Mouse (Mus musculus): ENCODE data around the gene Rnf145. TPM values are rescaled to one million over a fixed set of nuclear protein-coding genes. Genes with fewer than 3 reads are reported as not detected.
"Not testable (repeated sequence)": the region's sequence is repeated elsewhere in the genome, so short reads cannot be mapped to it uniquely, and the experiment has no call there.

The Rnf145 gene
- polyA plus RNA-seq, 1 experiment from 2014 or later: 85.4 TPM

DNA sequence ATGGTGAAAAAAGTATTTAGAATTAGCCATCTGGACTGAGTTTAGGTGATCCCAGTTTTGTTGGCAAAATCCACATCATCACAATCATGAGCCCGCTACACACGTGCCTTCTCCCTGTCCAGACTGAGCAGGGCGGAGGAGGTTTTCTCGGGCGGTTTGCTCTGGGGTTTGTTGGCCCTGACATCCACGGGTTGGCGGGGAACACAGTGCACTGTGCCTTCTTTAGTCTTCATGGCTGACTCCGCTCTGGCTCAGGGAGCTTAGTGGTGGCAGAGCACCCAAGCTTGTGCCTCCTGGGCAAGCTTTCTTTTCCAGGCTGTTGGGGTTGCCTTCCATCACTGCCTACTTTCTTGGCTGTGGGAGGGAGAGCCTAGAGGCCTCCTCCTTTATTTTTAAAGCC is 41.6 kb downstream of the Rnf145 start:
- WGBS: 84% methylated on average over 8 of the region's 8 CpGs
- Histone ChIP-seq H3K27me3 (replicated peaks; ENCODE audit: control insufficient read depth, insufficient read depth, low read length) (no peaks in the 10 kb centered on the region), H3K4me2 (ENCODE audit: low read depth, low read length) (no peak overlapping the region), H3K4me3 (ENCODE audit: low read depth, low read length) (no peak overlapping the region), H3K9ac (ENCODE audit: low read depth, low read length) (no peak overlapping the region), H3K4me1 (ENCODE audit: control insufficient read depth, insufficient read depth, low read length) (no peaks in the 10 kb centered on the region), H3K36me3 (ENCODE audit: control insufficient read depth, insufficient read depth, low read length) (peaks cover 91% of the 10 kb centered on the region), H3K9me3 (ENCODE audit: control insufficient read depth, low read length) (no peaks in the 10 kb centered on the region), H3K27ac (replicated peaks; ENCODE audit: low read depth, low read length) (no peak overlapping the region)
- no peak for ATAC-seq (ENCODE audit: low read depth)
- DNase-seq (ENCODE audit: low spot score): no peak

DNA sequence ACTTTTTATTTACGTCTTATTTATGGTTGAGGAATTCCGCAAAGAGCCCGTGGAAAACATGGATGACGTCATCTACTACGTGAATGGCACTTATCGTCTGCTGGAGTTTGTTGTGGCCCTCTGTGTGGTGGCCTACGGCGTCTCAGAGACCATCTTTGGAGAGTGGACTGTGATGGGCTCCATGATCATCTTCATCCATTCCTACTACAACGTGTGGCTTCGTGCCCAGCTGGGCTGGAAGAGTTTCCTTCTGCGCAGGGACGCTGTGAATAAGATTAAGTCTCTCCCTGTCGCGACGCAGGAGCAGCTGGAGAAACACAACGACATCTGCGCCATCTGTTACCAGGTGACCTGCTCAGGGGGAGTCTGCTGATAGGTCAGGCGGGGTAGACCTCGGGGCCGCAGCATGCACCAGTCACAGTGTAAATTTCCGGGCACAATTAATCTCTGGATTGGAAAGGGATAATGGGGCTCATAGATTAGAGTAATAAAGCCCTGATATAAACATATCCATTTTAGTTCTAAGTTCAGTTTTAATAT is 42.8 kb downstream of the Rnf145 start:
- Histone ChIP-seq H3K4me2 (ENCODE audit: low read depth, low read length) (no peak overlapping the region), H3K9me3 (ENCODE audit: control insufficient read depth, low read length) (no peaks in the 10 kb centered on the region), H3K27ac (replicated peaks; ENCODE audit: low read depth, low read length) (no peak overlapping the region), H3K9ac (ENCODE audit: low read depth, low read length) (no peak overlapping the region), H3K4me1 (ENCODE audit: control insufficient read depth, insufficient read depth, low read length) (no peaks in the 10 kb centered on the region), H3K27me3 (replicated peaks; ENCODE audit: control insufficient read depth, insufficient read depth, low read length) (no peaks in the 10 kb centered on the region), H3K4me3 (ENCODE audit: low read depth, low read length) (no peak overlapping the region), H3K36me3 (ENCODE audit: control insufficient read depth, insufficient read depth, low read length) (peaks cover 91% of the 10 kb centered on the region)
- no peak for DNase-seq (ENCODE audit: low spot score)
- ATAC-seq (ENCODE audit: low read depth): no peak
- 87% methylated on average over 21 of the region's 21 CpGs for WGBS

- Histone ChIP-seq H3K9ac (ENCODE audit: low read depth, low read length) (no peak overlapping the region), H3K4me2 (ENCODE audit: low read depth, low read length) (no peak overlapping the region), H3K4me3 (ENCODE audit: low read depth, low read length) (no peak overlapping the region), H3K27ac (replicated peaks; ENCODE audit: low read depth, low read length) (no peak overlapping the region), H3K4me1 (ENCODE audit: control insufficient read depth, insufficient read depth, low read length) (no peaks in the 10 kb centered on the region), H3K27me3 (replicated peaks; ENCODE audit: control insufficient read depth, insufficient read depth, low read length) (no peaks in the 10 kb centered on the region), H3K9me3 (ENCODE audit: control insufficient read depth, low read length) (no peaks in the 10 kb centered on the region), H3K36me3 (ENCODE audit: control insufficient read depth, insufficient read depth, low read length) (peaks cover 92% of the 10 kb centered on the region)
- 79% methylated on average over 11 of the region's 12 CpGs for WGBS
- DNase-seq (ENCODE audit: low spot score) (no peak), ATAC-seq (ENCODE audit: low read depth) (no peak)
Observed at GRCm38 (mm10) chr11:44562389-44563135, 43.8 kb downstream of the Rnf145 start.

- peaks cover 82% of the 10 kb centered on the region for H3K36me3 ChIP-seq (ENCODE audit: control insufficient read depth, insufficient read depth, low read length)
- no peak overlapping the region for H3K27ac ChIP-seq (replicated peaks; ENCODE audit: low read depth, low read length)
- no peak overlapping the region for H3K9ac ChIP-seq (ENCODE audit: low read depth, low read length)
- H3K4me1 ChIP-seq (ENCODE audit: control insufficient read depth, insufficient read depth, low read length): no peaks in the 10 kb centered on the region
- no peak overlapping the region for H3K4me3 ChIP-seq (ENCODE audit: low read depth, low read length)
- H3K4me2 ChIP-seq (ENCODE audit: low read depth, low read length): no peak overlapping the region
- WGBS: 91% methylated on average over 12 of the region's 12 CpGs
- H3K27me3 ChIP-seq (replicated peaks; ENCODE audit: control insufficient read depth, insufficient read depth, low read length): no peaks in the 10 kb centered on the region
- 0 out of 2 replicates have a peak, but pooled peaks cover 2% of the 10 kb centered on the region for H3K9me3 ChIP-seq (ENCODE audit: control insufficient read depth, low read length)
- no peak for ATAC-seq (ENCODE audit: low read depth)
- no peak for DNase-seq (ENCODE audit: low spot score)
Observed at GRCm38 (mm10) chr11:44564245-44564864, 45.6 kb downstream of the Rnf145 start.

DNA sequence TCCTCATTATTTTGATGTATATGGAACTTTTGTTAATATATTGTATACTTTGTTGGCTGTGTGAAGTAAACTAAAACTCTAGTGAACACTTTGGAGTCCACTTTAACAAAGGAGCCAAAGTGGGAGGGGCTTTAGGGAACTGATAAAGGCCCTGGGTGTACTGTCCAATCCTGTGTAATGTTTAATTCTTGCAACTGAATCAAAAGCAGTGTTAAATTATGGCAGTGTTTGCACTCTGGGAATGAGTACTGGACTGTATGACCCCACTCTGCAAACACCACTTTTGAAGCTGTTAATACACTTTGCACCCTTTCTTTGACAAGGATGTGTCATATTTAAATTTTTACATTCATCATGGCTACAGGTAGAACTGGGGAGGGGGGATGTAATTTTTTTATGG is 46.2 kb downstream of the Rnf145 start:
- H3K4me1 ChIP-seq (ENCODE audit: control insufficient read depth, insufficient read depth, low read length): no peaks in the 10 kb centered on the region
- DNase-seq (ENCODE audit: low spot score) (no peak), ATAC-seq (ENCODE audit: low read depth) (no peak)
- H3K9me3 ChIP-seq (ENCODE audit: control insufficient read depth, low read length): 0 out of 2 replicates have a peak, but pooled peaks cover 7% of the 10 kb centered on the region
- no peak overlapping the region for H3K9ac ChIP-seq (ENCODE audit: low read depth, low read length)
- H3K4me3 ChIP-seq (ENCODE audit: low read depth, low read length): no peak overlapping the region
- peaks cover 82% of the 10 kb centered on the region for H3K36me3 ChIP-seq (ENCODE audit: control insufficient read depth, insufficient read depth, low read length)
- no peak overlapping the region for H3K4me2 ChIP-seq (ENCODE audit: low read depth, low read length)
- no peak overlapping the region for H3K27ac ChIP-seq (replicated peaks; ENCODE audit: low read depth, low read length)
- H3K27me3 ChIP-seq (replicated peaks; ENCODE audit: control insufficient read depth, insufficient read depth, low read length): no peaks in the 10 kb centered on the region

DNA sequence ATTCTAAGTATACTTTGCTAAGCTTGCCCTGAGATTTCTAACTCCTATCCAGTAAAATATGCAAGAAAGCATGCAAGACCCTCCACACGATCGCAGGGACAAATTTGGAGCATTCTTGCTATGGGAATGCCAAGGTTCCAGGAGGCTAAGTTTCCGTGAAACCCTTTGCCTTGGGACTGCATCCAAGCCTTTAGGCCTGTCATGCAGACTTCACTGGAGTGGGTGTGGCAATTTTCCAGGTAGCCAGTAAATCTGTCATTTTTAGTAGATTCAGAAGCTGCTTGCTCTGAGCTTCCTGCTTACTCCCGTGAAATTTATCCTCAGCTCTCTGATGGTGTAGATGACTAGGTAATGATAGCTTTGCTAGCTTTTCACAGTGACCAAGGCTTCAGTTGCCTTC is 51.6 kb downstream of the Rnf145 start:
- H3K27me3 ChIP-seq (replicated peaks; ENCODE audit: control insufficient read depth, insufficient read depth, low read length); H3K4me3 ChIP-seq (ENCODE audit: low read depth, low read length); H3K9ac ChIP-seq (ENCODE audit: low read depth, low read length); H3K4me1 ChIP-seq (ENCODE audit: control insufficient read depth, insufficient read depth, low read length); ATAC-seq (ENCODE audit: low read depth); H3K9me3 ChIP-seq (ENCODE audit: control insufficient read depth, low read length); DNase-seq (ENCODE audit: low spot score); H3K27ac ChIP-seq (replicated peaks; ENCODE audit: low read depth, low read length); H3K4me2 ChIP-seq (ENCODE audit: low read depth, low read length): not testable (repeated sequence)
- peaks cover 32% of the 10 kb centered on the region for H3K36me3 ChIP-seq (ENCODE audit: control insufficient read depth, insufficient read depth, low read length)
- 74% methylated on average over 4 of the region's 4 CpGs for WGBS

DNA sequence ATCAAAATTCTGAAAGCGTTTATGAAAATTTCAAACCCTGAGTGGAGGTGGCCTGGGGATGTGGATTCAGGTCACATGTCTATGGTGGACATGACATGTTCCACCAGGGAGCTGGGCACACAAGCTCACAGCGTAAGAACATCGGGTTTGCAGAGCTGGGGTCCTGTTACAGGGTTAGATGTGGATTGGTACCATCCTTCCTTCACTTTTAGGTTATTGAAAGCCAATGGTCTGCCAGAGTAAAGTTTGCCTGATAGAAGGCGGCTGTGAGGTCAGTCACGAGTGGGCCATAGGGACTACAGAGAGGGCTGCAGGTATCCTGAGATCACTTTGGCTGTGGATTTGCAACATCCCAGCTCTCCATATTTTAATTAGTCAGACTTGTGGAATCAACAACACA is 54.0 kb downstream of the Rnf145 start:
- no peak for ATAC-seq (ENCODE audit: low read depth)
- Histone ChIP-seq H3K9me3 (ENCODE audit: control insufficient read depth, low read length) (0 out of 2 replicates have a peak, but pooled peaks cover 7% of the 10 kb centered on the region), H3K4me1 (ENCODE audit: control insufficient read depth, insufficient read depth, low read length) (no peaks in the 10 kb centered on the region), H3K4me3 (ENCODE audit: low read depth, low read length) (no peak overlapping the region), H3K9ac (ENCODE audit: low read depth, low read length) (no peak overlapping the region), H3K27me3 (replicated peaks; ENCODE audit: control insufficient read depth, insufficient read depth, low read length) (no peaks in the 10 kb centered on the region), H3K36me3 (ENCODE audit: control insufficient read depth, insufficient read depth, low read length) (peaks cover 9% of the 10 kb centered on the region; the same call in 1 of the 2 replicates), H3K27ac (replicated peaks; ENCODE audit: low read depth, low read length) (no peak overlapping the region), H3K4me2 (ENCODE audit: low read depth, low read length) (no peak overlapping the region)
- 95% methylated on average over 5 of the region's 5 CpGs for WGBS
- DNase-seq (ENCODE audit: low spot score): no peak

DNA sequence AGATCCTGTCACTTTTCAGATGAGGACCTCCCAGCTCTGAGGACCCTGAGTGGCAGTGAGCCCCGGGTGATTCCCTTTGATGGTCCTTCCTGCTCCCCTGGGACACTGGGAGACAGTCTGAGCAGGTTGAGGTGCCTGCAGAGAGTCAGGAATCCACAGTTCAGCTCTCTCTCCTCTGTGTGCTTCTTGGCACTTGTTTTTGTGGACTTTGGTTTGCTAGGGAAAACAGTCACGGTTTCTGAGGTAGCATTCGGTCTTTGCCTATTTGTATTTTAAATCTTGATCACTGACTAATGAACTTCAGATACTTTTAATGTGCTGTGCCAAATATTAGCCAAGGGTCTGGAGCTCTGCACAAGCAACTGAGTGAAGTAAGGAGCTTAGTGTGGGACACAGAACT is 54.6 kb downstream of the Rnf145 start:
- H3K27ac ChIP-seq (replicated peaks; ENCODE audit: low read depth, low read length): no peak overlapping the region
- WGBS: 71% methylated on average over 3 of the region's 3 CpGs
- no peaks in the 10 kb centered on the region for H3K4me1 ChIP-seq (ENCODE audit: control insufficient read depth, insufficient read depth, low read length)
- H3K9me3 ChIP-seq (ENCODE audit: control insufficient read depth, low read length): 0 out of 2 replicates have a peak, but pooled peaks cover 7% of the 10 kb centered on the region
- H3K4me3 ChIP-seq (ENCODE audit: low read depth, low read length): no peak overlapping the region
- peaks cover 9% of the 10 kb centered on the region; the same call in 1 of the 2 replicates for H3K36me3 ChIP-seq (ENCODE audit: control insufficient read depth, insufficient read depth, low read length)
- H3K4me2 ChIP-seq (ENCODE audit: low read depth, low read length): no peak overlapping the region
- H3K27me3 ChIP-seq (replicated peaks; ENCODE audit: control insufficient read depth, insufficient read depth, low read length): no peaks in the 10 kb centered on the region
- ATAC-seq (ENCODE audit: low read depth) (no peak), DNase-seq (ENCODE audit: low spot score) (no peak)
- no peak overlapping the region for H3K9ac ChIP-seq (ENCODE audit: low read depth, low read length)

All from embryonic facial prominence, embryonic 14.5 days (tissue).